Mouse (Mus musculus) embryonic facial prominence, embryonic 11.5 days (tissue): ENCODE data around the gene Fam219a. TPM values are rescaled to one million over a fixed set of nuclear protein-coding genes. Genes with fewer than 3 reads are reported as not detected.

Experiments used
- ATAC-seq: fragments of 200-750 bp; cut with Nextera tagmentation; replicated peaks from 2 replicates; pipeline ENCODE4 v1.8.0; 2017; ENCODE audit warnings: low read depth; ENCODE audit not compliant: insufficient number of reproducible peaks, low FRiP score, low TSS enrichment
- DNase-seq: peaks from one replicate; pipeline ENCODE4 v3.0.0-alpha.2; 2015; ENCODE audit warnings: low spot score
- H3K27ac ChIP-seq: fragments of 300-500 bp; sonication (generic); replicated peaks from 2 replicates; pipeline ENCODE4 v1.5.1; 2014; ENCODE audit warnings: mild to moderate bottlenecking, low read depth, low read length, control low read depth
- H3K27me3 ChIP-seq: fragments of 300-500 bp; sonication (generic); 2 replicates; pipeline ENCODE4 v1.6.1; 2014; ENCODE audit warnings: mild to moderate bottlenecking, low read length, moderate library complexity, mixed read lengths; ENCODE audit not compliant: control insufficient read depth, insufficient read depth
- H3K36me3 ChIP-seq: fragments of 300-500 bp; sonication (generic); replicated peaks from 2 replicates; pipeline ENCODE4 v1.6.1; 2014; ENCODE audit warnings: low read depth, mild to moderate bottlenecking, low read length, moderate library complexity, mixed read lengths; ENCODE audit not compliant: control insufficient read depth, insufficient read depth
- H3K4me1 ChIP-seq: fragments of 300-500 bp; sonication (generic); 2 replicates; pipeline ENCODE4 v1.6.1; 2014; ENCODE audit warnings: low read length, mixed read lengths; ENCODE audit not compliant: control insufficient read depth, insufficient read depth
- H3K4me2 ChIP-seq: fragments of 300-500 bp; sonication (generic); 2 replicates; pipeline ENCODE4 v1.6.1; 2014; ENCODE audit warnings: low read depth, mild to moderate bottlenecking, control low read depth, low read length, moderate library complexity
- H3K4me3 ChIP-seq: fragments of 300-500 bp; sonication (generic); 2 replicates; pipeline ENCODE4 v1.5.1; 2014; ENCODE audit warnings: low read depth, low read length, control low read depth
- H3K9ac ChIP-seq: fragments of 300-500 bp; sonication (generic); replicated peaks from 2 replicates; pipeline ENCODE4 v1.6.1; 2014; ENCODE audit warnings: mild to moderate bottlenecking, control low read depth, low read length
- H3K9me3 ChIP-seq: fragments of 300-500 bp; sonication (generic); replicated peaks from 2 replicates; pipeline ENCODE4 v1.6.1; 2016; ENCODE audit warnings: mild to moderate bottlenecking, low read length, inconsistent platforms, mixed read lengths; ENCODE audit not compliant: control insufficient read depth
- WGBS: fragments of 180-500 bp; shearing (Covaris S2); extraction: QIAGEN DNeasy Blood & Tissue Kit; methylation state at CpG from one replicate; pipeline ENCODE4 v1.1.7; 2014; 5-methylcytosine and 5-hydroxymethylcytosine counted together
- polyA plus RNA-seq: library from polyadenylated mRNA; unstranded; fragments of >200 nt; fragmentation: Nextera tagmentation; extraction: Ambion mirVana; gene quantifications from 2 replicates; pipeline ENCODE4 v1.2.1, GENCODE M21; 2014

The Fam219a gene
- polyA plus RNA-seq, 1 experiment from 2014 or later: 2.3 TPM

DNA sequence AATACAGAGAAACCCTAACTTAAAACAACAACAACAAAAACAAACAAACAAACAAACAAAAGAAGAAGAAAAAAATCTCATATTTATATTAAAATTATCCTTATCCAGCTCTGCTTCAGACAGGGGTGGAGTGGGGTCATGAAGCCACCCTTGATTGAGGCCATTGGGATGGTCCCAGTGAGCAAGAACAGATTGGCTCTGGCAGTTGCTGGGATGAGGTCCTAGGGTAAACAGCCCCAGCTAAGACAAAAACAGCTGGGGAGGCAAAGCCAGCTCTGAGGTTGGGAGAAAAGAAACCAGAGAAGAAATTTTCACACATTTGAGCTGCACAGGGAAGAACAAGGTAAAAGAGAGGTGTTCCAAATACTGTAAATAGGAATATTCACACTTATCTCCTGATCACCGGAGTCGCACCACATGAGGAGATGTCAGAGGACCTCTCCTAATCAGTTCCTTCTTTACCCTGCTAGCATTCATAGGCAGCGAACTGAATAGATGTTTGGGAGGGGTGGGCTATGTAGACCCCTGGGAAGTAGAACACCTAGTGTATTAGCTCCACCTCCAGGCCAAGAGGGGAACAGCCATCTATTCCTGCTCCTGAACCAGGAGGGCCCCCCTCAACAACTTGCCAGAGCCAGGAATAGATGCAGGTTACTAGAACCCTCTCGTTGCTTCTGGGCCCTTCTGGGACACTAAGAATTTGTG lies 90.4 kb downstream of the Fam219a start:
- Histone ChIP-seq H3K4me1 (no peaks in the 10 kb centered on the region), H3K4me3 (no peak overlapping the region), H3K4me2 (no peak overlapping the region), H3K27ac (no peak overlapping the region), H3K36me3 (no peaks in the 10 kb centered on the region), H3K9me3 (no peaks in the 10 kb centered on the region), H3K9ac (no peak overlapping the region), H3K27me3 (no peaks in the 10 kb centered on the region)
- peak; percentile 29 for DNase-seq
- 68% methylated on average over 4 of the region's 4 CpGs for WGBS
- no peak for ATAC-seq

DNA sequence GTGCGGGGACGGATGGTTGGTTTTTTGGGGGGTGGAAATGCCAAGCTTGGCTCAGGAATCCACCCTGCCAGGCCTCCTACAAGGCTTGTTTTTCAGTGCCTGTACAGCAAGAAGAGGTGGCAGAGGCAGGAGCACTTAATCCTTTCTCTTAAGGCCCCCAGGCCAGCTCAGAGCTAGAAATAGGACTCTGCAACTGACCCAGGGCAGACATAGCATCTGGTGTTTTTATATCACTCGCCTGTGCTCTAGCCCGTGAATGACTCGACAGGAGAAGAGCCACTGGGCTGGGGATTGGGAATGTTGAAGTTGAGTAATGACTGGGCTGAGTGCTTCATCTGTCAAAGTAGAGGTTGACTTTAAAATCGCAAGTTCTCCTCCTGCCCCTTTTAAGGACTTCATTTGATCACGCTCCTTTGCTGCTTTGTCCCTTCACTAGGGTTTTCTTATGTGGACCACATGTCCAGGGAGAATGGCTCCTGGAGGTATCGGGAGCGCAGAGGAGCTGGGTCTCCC lies 91.6 kb downstream of the Fam219a start:
- ATAC-seq (no peak), DNase-seq (no peak)
- no peaks in the 10 kb centered on the region for H3K9me3 ChIP-seq
- no peaks in the 10 kb centered on the region for H3K36me3 ChIP-seq
- no peak overlapping the region for H3K27ac ChIP-seq
- no peak overlapping the region for H3K4me3 ChIP-seq
- no peaks in the 10 kb centered on the region for H3K4me1 ChIP-seq
- H3K27me3 ChIP-seq: no peaks in the 10 kb centered on the region
- WGBS: 89% methylated on average over 9 of the region's 9 CpGs
- H3K4me2 ChIP-seq: no peak overlapping the region
- no peak overlapping the region for H3K9ac ChIP-seq

DNA sequence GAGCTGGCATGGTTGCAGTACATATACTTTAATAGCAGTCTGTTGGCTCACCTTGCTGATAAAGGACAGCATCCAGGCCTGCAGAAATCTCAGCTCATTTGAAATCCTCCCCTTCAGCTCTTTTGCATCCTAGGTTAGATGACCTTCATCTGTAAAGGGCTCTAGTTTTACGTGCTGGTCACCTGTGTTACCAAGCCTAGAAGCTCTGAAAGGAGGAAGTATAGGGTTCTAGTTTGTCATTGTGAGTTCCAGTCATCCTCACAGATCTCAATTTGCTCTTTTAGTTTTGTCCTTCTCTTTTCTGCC lies 98.0 kb downstream of the Fam219a start:
- Histone ChIP-seq H3K4me3 (no peak overlapping the region), H3K27ac (no peak overlapping the region), H3K4me2 (no peak overlapping the region), H3K9me3 (no peaks in the 10 kb centered on the region), H3K9ac (no peak overlapping the region), H3K4me1 (no peaks in the 10 kb centered on the region), H3K36me3 (no peaks in the 10 kb centered on the region), H3K27me3 (no peaks in the 10 kb centered on the region)
- ATAC-seq (no peak), DNase-seq (no peak)
- WGBS: 77% methylated on average over 1 of the region's 1 CpGs

DNA sequence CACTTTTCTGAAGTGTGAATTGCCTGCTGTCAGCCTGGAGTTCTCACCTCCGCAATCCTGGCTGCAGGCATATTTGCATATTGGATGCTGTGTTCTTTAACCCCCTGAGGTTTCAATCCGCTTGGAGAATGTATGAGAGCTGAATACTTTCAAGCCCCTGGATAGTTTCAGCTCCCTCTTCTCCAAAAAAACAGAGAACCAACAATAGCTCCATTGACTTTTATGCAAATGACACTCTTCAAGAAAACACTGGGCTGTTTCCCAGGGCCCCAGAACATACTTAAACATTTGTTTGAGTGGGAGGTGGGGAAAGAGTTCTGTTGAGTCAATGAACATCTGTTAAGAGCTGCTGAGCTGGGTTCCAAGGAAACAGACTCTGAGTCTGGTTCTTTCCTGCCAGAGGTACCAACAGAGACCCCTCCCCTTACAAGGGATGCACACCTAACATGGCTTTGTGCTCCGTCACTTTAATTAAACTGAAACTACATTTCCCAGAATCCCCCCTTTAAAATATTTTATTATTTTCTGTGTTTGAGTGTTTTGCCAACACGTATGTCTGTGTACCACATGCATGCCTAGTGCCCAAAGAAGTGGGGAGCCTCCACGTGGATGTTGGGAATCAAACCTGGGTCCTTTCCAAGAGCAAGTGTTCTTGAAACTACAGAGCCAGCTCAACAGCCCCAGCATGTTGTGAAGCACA lies 98.5 kb downstream of the Fam219a start:
- 34% methylated on average over 5 of the region's 5 CpGs for WGBS
- peak; percentile 36 for DNase-seq

DNA sequence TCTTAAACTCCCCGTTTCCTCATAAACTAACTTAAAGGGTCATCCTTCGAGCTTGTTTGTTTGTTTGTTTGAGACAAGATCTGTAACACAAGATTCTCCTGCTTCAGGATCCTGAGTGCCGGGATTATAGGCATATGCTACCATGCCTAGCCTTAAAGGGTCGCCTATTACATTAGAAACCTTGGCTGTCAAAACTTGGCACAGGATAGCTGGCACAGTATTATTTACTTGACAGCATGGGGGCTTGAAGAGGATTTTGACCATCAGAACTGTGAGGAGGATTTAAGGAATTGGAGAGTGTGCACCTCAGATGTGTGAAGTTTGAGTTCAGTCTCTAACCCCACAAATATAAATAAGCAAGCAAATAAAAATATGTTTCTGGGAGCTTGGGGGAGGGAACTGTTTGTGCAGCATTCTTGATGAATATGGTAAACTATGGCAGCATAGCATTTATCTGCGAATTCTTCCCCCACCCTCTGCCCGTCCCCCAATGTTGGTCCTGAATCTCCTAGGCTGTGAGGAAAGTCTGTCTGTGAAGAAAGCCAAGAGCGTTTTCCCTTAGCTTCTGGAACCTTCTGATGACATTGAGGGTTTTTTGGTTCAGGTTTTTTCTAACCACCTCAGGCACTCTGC lies 99.2 kb downstream of the Fam219a start:
- no peaks in the 10 kb centered on the region for H3K36me3 ChIP-seq
- H3K4me1 ChIP-seq: no peaks in the 10 kb centered on the region
- no peak for DNase-seq
- WGBS: 68% methylated on average over 7 of the region's 7 CpGs
- H3K4me3 ChIP-seq: no peak overlapping the region
- H3K27me3 ChIP-seq: no peaks in the 10 kb centered on the region
- no peak for ATAC-seq
- H3K9me3 ChIP-seq: no peaks in the 10 kb centered on the region
- H3K4me2 ChIP-seq: no peak overlapping the region
- H3K9ac ChIP-seq: no peak overlapping the region
- no peak overlapping the region for H3K27ac ChIP-seq

More for the DNA sequence above, 98.5 kb downstream of the Fam219a start:
- H3K4me1 ChIP-seq: no peaks in the 10 kb centered on the region
- no peak overlapping the region for H3K4me2 ChIP-seq
- no peaks in the 10 kb centered on the region for H3K9me3 ChIP-seq
- ATAC-seq: no peak
- no peaks in the 10 kb centered on the region for H3K36me3 ChIP-seq
- no peaks in the 10 kb centered on the region for H3K27me3 ChIP-seq
- H3K9ac ChIP-seq: no peak overlapping the region
- no peak overlapping the region for H3K27ac ChIP-seq
- H3K4me3 ChIP-seq: no peak overlapping the region

DNA sequence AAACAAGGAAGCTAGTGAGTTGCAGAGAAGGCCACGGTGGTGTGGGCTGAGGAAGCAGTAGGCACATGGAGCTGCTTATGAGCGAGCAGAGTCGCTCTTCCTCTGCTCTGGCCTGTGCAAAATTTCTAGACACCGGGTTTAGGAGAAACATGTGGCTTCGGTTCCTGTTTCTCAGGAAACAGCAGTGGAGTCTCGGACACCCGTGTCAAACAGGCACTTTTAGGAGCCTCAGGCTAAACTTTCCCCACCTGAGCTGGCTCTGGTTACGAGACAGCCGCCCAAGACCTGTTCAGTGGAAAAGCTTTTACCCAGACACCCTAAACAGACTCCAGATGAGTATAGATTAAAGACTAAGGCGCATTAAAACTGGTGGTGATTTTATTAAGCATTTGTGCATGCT lies 100.1 kb downstream of the Fam219a start:
- DNase-seq (peak; percentile 66), ATAC-seq (no peak)
- no peaks in the 10 kb centered on the region for H3K36me3 ChIP-seq
- no peaks in the 10 kb centered on the region for H3K9me3 ChIP-seq
- no peak overlapping the region for H3K27ac ChIP-seq
- no peak overlapping the region for H3K4me3 ChIP-seq
- no peak overlapping the region for H3K9ac ChIP-seq
- no peaks in the 10 kb centered on the region for H3K4me1 ChIP-seq
- WGBS: 53% methylated on average over 10 of the region's 10 CpGs
- no peaks in the 10 kb centered on the region for H3K27me3 ChIP-seq
- H3K4me2 ChIP-seq: no peak overlapping the region

DNA sequence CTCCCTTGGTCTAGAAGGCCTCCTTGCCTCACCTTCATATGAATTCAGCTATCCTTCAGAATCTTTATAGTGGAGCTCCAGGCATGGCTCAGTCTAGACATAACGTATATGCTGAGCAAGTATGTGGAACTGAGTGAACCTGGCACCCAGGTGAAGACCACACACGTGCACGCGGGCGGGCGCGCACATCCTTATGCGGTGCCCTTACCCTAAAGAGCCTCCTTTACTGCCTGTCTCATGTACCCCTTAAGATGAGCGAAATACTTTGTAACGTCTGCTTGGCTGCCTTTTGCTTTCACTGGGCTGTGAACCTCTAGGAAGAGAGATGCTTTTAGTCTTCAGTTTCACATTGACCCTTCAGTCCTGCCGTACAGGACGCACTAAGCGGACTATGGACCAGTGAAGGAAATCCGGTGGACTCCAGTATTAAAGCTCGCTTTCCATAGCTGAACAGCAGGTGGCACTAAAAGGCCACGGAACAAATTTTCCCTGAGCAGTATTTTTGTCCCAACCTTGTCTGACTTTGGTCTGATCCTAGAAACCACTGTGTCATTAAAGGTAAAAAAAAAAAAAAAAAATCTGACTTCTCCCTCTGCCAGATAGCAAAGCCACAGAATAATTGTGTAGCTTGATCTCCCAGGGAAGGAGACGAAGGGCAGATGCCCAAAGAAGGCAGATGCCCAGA lies 100.8 kb downstream of the Fam219a start:
- Histone ChIP-seq H3K36me3 (no peaks in the 10 kb centered on the region), H3K4me3 (no peak overlapping the region), H3K27me3 (no peaks in the 10 kb centered on the region), H3K9me3 (no peaks in the 10 kb centered on the region), H3K4me2 (no peak overlapping the region), H3K4me1 (no peaks in the 10 kb centered on the region), H3K9ac (no peak overlapping the region), H3K27ac (no peak overlapping the region)
- DNase-seq (peak; percentile 80), ATAC-seq (no peak)
- 60% methylated on average over 17 of the region's 17 CpGs for WGBS
